8 mouse cellular contexts compared by ENCODE assay signal in the genomic region with DNA sequence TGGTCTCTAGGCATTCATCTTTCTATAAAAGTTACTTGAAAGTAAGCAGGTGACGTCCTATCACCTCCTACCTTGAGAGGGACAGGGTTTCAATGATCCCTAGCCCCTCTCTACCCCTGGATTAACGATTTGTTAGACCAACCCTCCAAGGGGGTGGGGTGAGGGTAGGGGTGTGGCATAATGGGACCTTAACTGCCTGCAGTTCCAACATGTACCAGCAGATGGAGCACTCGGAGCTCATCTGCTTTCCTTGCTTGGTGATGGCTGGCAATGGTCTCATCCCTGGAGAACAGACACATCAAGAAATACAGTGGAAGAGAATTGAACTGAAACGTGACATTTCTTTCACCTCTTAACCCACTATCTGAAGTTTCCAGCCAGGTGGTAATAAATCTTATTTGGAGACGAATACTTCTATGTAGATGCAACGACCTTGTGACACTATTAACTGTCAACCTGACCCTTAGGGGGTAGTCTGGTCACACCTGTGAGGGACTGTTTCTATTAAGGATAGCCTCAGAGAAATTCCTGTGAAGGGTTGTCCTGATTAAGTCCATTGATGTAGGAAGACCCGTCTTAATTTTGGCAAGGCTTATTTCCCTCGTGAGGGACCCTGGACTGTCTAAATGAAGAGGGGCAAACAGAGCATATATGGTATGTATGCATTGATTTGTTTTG. TPM values are rescaled to one million over a fixed set of nuclear protein-coding genes. Genes with fewer than 3 reads are reported as not detected.
A peak's percentile ranks its signal among the peaks of the same experiment; 100 is the strongest.
DNase-seq lines count a peak whose midpoint lies in the region; ATAC-seq and TF ChIP-seq lines count a peak whose summit lies in the region.

No protein-coding gene starts in this region.

- H3K4me3 ChIP-seq in left cerebral cortex, adult 2 months: no peak overlapping the region

- ATAC-seq in activated CD4-positive, CD25-positive, alpha-beta regulatory T cell, adult 4 months: peak; percentile 77
- peak; percentile 98 for ATAC-seq in common myeloid progenitor, adult 5-6 weeks (replicated peaks; ENCODE audit: low read depth, poor library complexity, severe bottlenecking)

- peak; percentile 99 for TF ChIP-seq CTCF in left cerebral cortex, adult 2 months (IDR thresholded peaks at IDR 0.05)

- H3K27ac ChIP-seq in left cerebral cortex, adult 2 months: no peak overlapping the region

- intact Hi-C loops in left cerebral cortex, adult 2 months (cut with DNase I): loop anchor here (2.0 to 5.0 kb wide), 2 partner anchors 172 to 277 kb away; partner anchors contain the start of gene Memo1

- DNase-seq in gastrocnemius, adult 8-10 months (ENCODE audit: low spot score in 2 of 2): peak; percentile 65 to 74
- peak; percentile 73 for DNase-seq in hindlimb bud, embryonic 11.5 days (ENCODE audit: extremely low spot score, low read depth, low spot score)
- peak; percentile 78 to 85 for DNase-seq in left cerebral cortex, adult 2 months (ENCODE audit: extremely low spot score in 1 of 2, low spot score in 2 of 2)
- peak; percentile 90 for DNase-seq in mesoderm, embryonic 11.5 days (ENCODE audit: low read depth, low spot score)
- DNase-seq in right cerebral cortex, postnatal 25 days: peak; percentile 69
- DNase-seq in urinary bladder, postnatal 36 days (ENCODE audit: low spot score in 2 of 2): peak; percentile 72 to 75

RNA-seq across cellular contexts. Expression of gene Srd5a2, which starts 27.1 kb away (rescaled TPM):
- polyA plus RNA-seq in activated CD4-positive, CD25-positive, alpha-beta regulatory T cell, adult 4 months (2017; shearing (Covaris generic)): not detected
- not detected in 2 replicates for total RNA-seq in common myeloid progenitor, adult 5-6 weeks (2017)
- total RNA-seq in gastrocnemius, adult 8-10 months (2022): under 1 TPM in 2 of 4 experiments, not detected in 2; 0.35 to 0.80 TPM
- not detected for total RNA-seq in left cerebral cortex, adult 2 months (2021)
